Mouse (Mus musculus) kidney, embryonic 16.5 days (tissue): ENCODE measurements around the gene Tspan17. TPM values are rescaled to one million over a fixed set of nuclear protein-coding genes. Genes with fewer than 3 reads are reported as not detected.

ENCODE experiments used
- ATAC-seq: fragments of 200-750 bp; cut with Nextera tagmentation; 2 replicates; pipeline ENCODE4 v1.8.0; 2017; ENCODE audit warnings: moderate TSS enrichment; ENCODE audit not compliant: low FRiP score, low TSS enrichment
- H3K27ac ChIP-seq: fragments of 300-500 bp; sonication (generic); 2 replicates; pipeline ENCODE4 v1.5.1; 2014; ENCODE audit warnings: low read length
- H3K27me3 ChIP-seq: fragments of 300-500 bp; sonication (generic); 2 replicates; pipeline ENCODE4 v1.6.1; 2014; ENCODE audit warnings: low read length, control low read depth, mixed read lengths; ENCODE audit not compliant: insufficient read depth
- H3K36me3 ChIP-seq: fragments of 300-500 bp; sonication (generic); 2 replicates; pipeline ENCODE4 v1.6.1; 2014; ENCODE audit warnings: low read length, control low read depth, mixed read lengths; ENCODE audit not compliant: insufficient read depth
- H3K4me1 ChIP-seq: fragments of 300-500 bp; sonication (generic); 2 replicates; pipeline ENCODE4 v1.6.1; 2014; ENCODE audit warnings: low read length, control low read depth, mixed read lengths; ENCODE audit not compliant: insufficient read depth
- H3K4me2 ChIP-seq: fragments of 300-500 bp; sonication (generic); replicated peaks from 2 replicates; pipeline ENCODE4 v1.6.1; 2014; ENCODE audit warnings: low read depth, low read length
- H3K4me3 ChIP-seq: fragments of 300-500 bp; sonication (generic); 2 replicates; pipeline ENCODE4 v1.5.1; 2014; ENCODE audit warnings: mild to moderate bottlenecking, low read length
- H3K9ac ChIP-seq: fragments of 300-500 bp; sonication (generic); replicated peaks from 2 replicates; pipeline ENCODE4 v1.6.1; 2014; ENCODE audit warnings: low read length
- H3K9me3 ChIP-seq: fragments of 300-500 bp; sonication (generic); 2 replicates; pipeline ENCODE4 v1.6.1; 2016; ENCODE audit warnings: low read length, control low read depth
- WGBS: fragments of 180-500 bp; shearing (Covaris S2); extraction: QIAGEN DNeasy Blood & Tissue Kit; methylation state at CpG from one replicate; pipeline ENCODE4 v1.1.7; 2014; 5-methylcytosine and 5-hydroxymethylcytosine counted together
- polyA plus RNA-seq: library from polyadenylated mRNA; unstranded; fragments of >200 nt; fragmentation: Nextera tagmentation; extraction: Ambion mirVana; gene quantifications from 2 replicates; pipeline ENCODE4 v1.2.1, GENCODE M21; 2015

Gene Tspan17
- polyA plus RNA-seq, 1 experiment from 2014 or later = 14.3 TPM

- H3K27ac ChIP-seq = no peak overlapping the region
- H3K36me3 ChIP-seq = no peaks in the 10 kb centered on the region
- 59% methylated on average over 6 of the region's 6 CpGs for WGBS
- no peak overlapping the region for H3K4me2 ChIP-seq
- H3K4me1 ChIP-seq = peaks cover 7% of the 10 kb centered on the region; the same call in 1 of the 2 replicates
- peaks cover 5% of the 10 kb centered on the region; the same call in 1 of the 2 replicates for H3K9me3 ChIP-seq
- no peak overlapping the region for H3K9ac ChIP-seq
- H3K4me3 ChIP-seq = no peak overlapping the region
- no peaks in the 10 kb centered on the region for H3K27me3 ChIP-seq
- ATAC-seq = no peak
These were observed 50.0 kb downstream of the Tspan17 start for GRCm38 (mm10) chr13:54839211-54839610.

- H3K9ac ChIP-seq = no peak overlapping the region
These were observed 55.4 kb downstream of the Tspan17 start for GRCm38 (mm10) chr13:54844579-54844978.

More at GRCm38 (mm10) chr13:54844579-54844978, 55.4 kb downstream of the Tspan17 start:
- H3K36me3 ChIP-seq = no peaks in the 10 kb centered on the region
- no peaks in the 10 kb centered on the region for H3K27me3 ChIP-seq
- ATAC-seq = no peak
- 68% methylated on average over 8 of the region's 8 CpGs for WGBS
- H3K9me3 ChIP-seq = peaks cover 5% of the 10 kb centered on the region; the same call in 1 of the 2 replicates
- H3K4me1 ChIP-seq = no peaks in the 10 kb centered on the region
- no peak overlapping the region for H3K4me3 ChIP-seq
- H3K4me2 ChIP-seq = no peak overlapping the region
- no peak overlapping the region for H3K27ac ChIP-seq

Other genes with a start within 250 kb of the Tspan17 start
- gene 4833439L19Rik, start 223.9 kb upstream of the Tspan17 start, polyA plus RNA-seq = 202 and 205 TPM in 2 replicates
- 31.8 and 37.8 TPM in 2 replicates for gene Arl10, start 214.4 kb upstream of the Tspan17 start, polyA plus RNA-seq
- gene Nop16, start 199.3 kb upstream of the Tspan17 start, polyA plus RNA-seq = 97.6 and 106 TPM in 2 replicates
- 203 and 208 TPM in 2 replicates for gene Higd2a, start 199.2 kb upstream of the Tspan17 start, polyA plus RNA-seq
- gene Cltb, start 178.0 kb upstream of the Tspan17 start, polyA plus RNA-seq = 45.2 and 47.1 TPM in 2 replicates
- gene Faf2, start 167.6 kb upstream of the Tspan17 start, polyA plus RNA-seq = 76.0 and 83.6 TPM in 2 replicates
- gene Rnf44, start 95.5 kb upstream of the Tspan17 start, polyA plus RNA-seq = 71.3 and 77.5 TPM in 2 replicates
- gene Cdhr2, start 87.9 kb upstream of the Tspan17 start, polyA plus RNA-seq = 8.6 TPM in 2 replicates
- gene Gprin1, start 39.5 kb upstream of the Tspan17 start, polyA plus RNA-seq = 0.06 and 0.09 TPM in 2 replicates
- gene Sncb, start 22.8 kb upstream of the Tspan17 start, polyA plus RNA-seq = not detected in 2 replicates
- gene Eif4e1b, start 5.4 kb upstream of the Tspan17 start, polyA plus RNA-seq = not detected in 2 replicates
- gene Unc5a, start 160.0 kb downstream of the Tspan17 start, polyA plus RNA-seq = 2.6 and 2.7 TPM in 2 replicates
- gene Hk3, start 232.0 kb downstream of the Tspan17 start, polyA plus RNA-seq = 1.0 and 1.1 TPM in 2 replicates